Mouse (Mus musculus): ENCODE measurements at regions not wholly inside any gene's neighbourhood (a gene's known extent, or its start where the extent isn't known, plus 50 kb on each side); places are given as distances from the start of the nearest gene placed in this dataset.

GRCm38 (mm10) chr3:147164931-147165330 is 312.8 kb downstream of the Ttll7 start:
- Histone ChIP-seq H3K27me3 (replicated peaks) (no peaks in the 10 kb centered on the region), H3K36me3 (replicated peaks; ENCODE audit: low read length) (no peaks in the 10 kb centered on the region), H3K4me1 (no peaks in the 10 kb centered on the region), H3K4me3 (replicated peaks) (no peak overlapping the region), H3K9me3 (peaks cover 31% of the 10 kb centered on the region)
- TF ChIP-seq GATA1 (IDR thresholded peaks at IDR 0.05; ENCODE audit: borderline replicate concordance, low read length) (no peak), FLI1 (IDR thresholded peaks at IDR 0.05; ENCODE audit: low read length) (no peak)

GRCm38 (mm10) chr3:147166555-147166954 is 314.4 kb downstream of the Ttll7 start:
- H3K9me3 ChIP-seq = peaks cover 28% of the 10 kb centered on the region
- no peak for TF ChIP-seq GATA1 (IDR thresholded peaks at IDR 0.05; ENCODE audit: borderline replicate concordance, low read length)
- no peak for TF ChIP-seq FLI1 (IDR thresholded peaks at IDR 0.05; ENCODE audit: low read length)
- H3K4me1 ChIP-seq = no peaks in the 10 kb centered on the region
- H3K4me3 ChIP-seq (replicated peaks) = no peak overlapping the region
- H3K27me3 ChIP-seq (replicated peaks) = no peaks in the 10 kb centered on the region
- no peaks in the 10 kb centered on the region for H3K36me3 ChIP-seq (replicated peaks; ENCODE audit: low read length)

- Histone ChIP-seq H3K9me3 (peaks cover 22% of the 10 kb centered on the region), H3K27me3 (replicated peaks) (no peaks in the 10 kb centered on the region), H3K36me3 (replicated peaks; ENCODE audit: low read length) (no peaks in the 10 kb centered on the region), H3K4me3 (replicated peaks) (no peak overlapping the region), H3K4me1 (no peaks in the 10 kb centered on the region)
- TF ChIP-seq GATA1 (IDR thresholded peaks at IDR 0.05; ENCODE audit: borderline replicate concordance, low read length) = no peak
- no peak for TF ChIP-seq FLI1 (IDR thresholded peaks at IDR 0.05; ENCODE audit: low read length)
Measured at GRCm38 (mm10) chr3:147169215-147169614, 317.0 kb downstream of the Ttll7 start.

DNA sequence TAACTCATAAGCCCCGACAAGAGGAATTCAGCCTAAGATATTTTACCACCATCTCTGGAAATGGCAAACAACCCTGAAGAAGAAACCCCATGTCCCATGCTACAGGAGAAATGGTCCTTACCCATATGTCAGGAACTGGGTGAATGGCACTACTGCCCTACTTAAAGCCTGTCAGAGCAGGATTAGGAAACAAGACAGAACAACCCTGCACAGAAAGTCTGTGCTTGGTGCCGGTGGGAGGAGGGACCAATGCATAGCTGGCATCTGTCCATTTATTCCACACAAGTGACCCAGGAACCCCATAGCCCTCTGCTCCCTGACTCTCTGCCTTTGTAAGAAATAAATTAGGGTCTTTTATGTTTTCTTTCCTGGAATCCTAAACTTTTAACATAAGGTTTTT is 317.9 kb downstream of the Ttll7 start:
- H3K4me1 ChIP-seq = no peaks in the 10 kb centered on the region
- TF ChIP-seq GATA1 (IDR thresholded peaks at IDR 0.05; ENCODE audit: borderline replicate concordance, low read length) (no peak), FLI1 (IDR thresholded peaks at IDR 0.05; ENCODE audit: low read length) (no peak)
- no peaks in the 10 kb centered on the region for H3K27me3 ChIP-seq (replicated peaks)
- no peaks in the 10 kb centered on the region for H3K36me3 ChIP-seq (replicated peaks; ENCODE audit: low read length)
- H3K9me3 ChIP-seq = peaks cover 22% of the 10 kb centered on the region
- H3K4me3 ChIP-seq (replicated peaks) = no peak overlapping the region

DNA sequence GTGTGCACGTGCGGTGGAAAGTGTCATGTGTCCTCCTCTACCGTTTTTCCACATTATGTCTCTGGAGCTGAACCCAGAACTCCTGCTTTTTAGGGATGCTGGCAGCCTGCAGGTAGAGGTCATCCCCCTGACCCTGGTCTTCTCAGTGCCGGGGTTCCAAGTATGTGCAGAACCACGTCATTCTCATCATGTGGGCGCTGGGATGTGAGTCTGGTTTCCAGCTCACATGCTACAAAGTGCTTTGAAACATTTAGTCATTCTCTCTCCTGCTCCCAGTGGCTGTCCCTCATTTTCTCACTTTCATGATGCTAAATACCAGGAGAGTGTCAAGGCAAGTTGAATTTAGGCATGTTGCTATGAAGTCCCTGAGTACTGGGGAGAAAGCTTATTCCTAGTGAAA is 326.6 kb downstream of the Ttll7 start:
- H3K27me3 ChIP-seq (replicated peaks) = no peaks in the 10 kb centered on the region
- peaks cover 59% of the 10 kb centered on the region for H3K9me3 ChIP-seq
- TF ChIP-seq GATA1 (IDR thresholded peaks at IDR 0.05; ENCODE audit: borderline replicate concordance, low read length) (no peak), FLI1 (IDR thresholded peaks at IDR 0.05; ENCODE audit: low read length) (no peak)
- no peak overlapping the region for H3K4me3 ChIP-seq (replicated peaks)
- H3K36me3 ChIP-seq (replicated peaks; ENCODE audit: low read length) = no peaks in the 10 kb centered on the region
- H3K4me1 ChIP-seq = no peaks in the 10 kb centered on the region

DNA sequence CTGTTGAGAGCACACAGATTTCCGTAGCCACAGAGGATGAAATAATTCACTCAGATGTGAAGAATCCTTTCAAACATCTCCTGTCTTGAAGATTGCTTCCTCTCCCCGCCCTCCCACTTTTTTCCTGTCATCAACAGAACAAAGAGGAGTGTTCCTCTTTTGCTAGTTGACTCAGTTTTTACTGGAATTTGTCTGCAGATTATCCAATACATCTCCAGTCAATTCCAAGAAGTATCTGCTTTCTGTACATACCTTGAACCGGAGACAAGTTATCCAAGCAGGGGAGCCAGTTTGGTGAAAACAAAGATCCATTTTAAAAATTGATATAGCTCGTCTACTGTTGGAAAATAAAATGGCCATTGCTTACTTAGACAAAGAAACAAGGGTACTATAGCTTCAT is 328.5 kb downstream of the Ttll7 start:
- Histone ChIP-seq H3K9me3 (peaks cover 69% of the 10 kb centered on the region), H3K4me1 (no peaks in the 10 kb centered on the region), H3K4me3 (replicated peaks) (no peak overlapping the region), H3K36me3 (replicated peaks; ENCODE audit: low read length) (no peaks in the 10 kb centered on the region), H3K27me3 (replicated peaks) (no peaks in the 10 kb centered on the region)
- TF ChIP-seq GATA1 (IDR thresholded peaks at IDR 0.05; ENCODE audit: borderline replicate concordance, low read length) = no peak
- no peak for TF ChIP-seq FLI1 (IDR thresholded peaks at IDR 0.05; ENCODE audit: low read length)

GRCm38 (mm10) chr3:147181501-147182365 is 329.6 kb downstream of the Ttll7 start:
- H3K36me3 ChIP-seq (replicated peaks; ENCODE audit: low read length) = no peaks in the 10 kb centered on the region
- no peaks in the 10 kb centered on the region for H3K4me1 ChIP-seq

GRCm38 (mm10) chr3:147182366-147182875 is 330.3 kb downstream of the Ttll7 start:
- TF ChIP-seq GATA1 (IDR thresholded peaks at IDR 0.05; ENCODE audit: borderline replicate concordance, low read length) (no peak), FLI1 (IDR thresholded peaks at IDR 0.05; ENCODE audit: low read length) (no peak)
- Histone ChIP-seq H3K27me3 (replicated peaks) (no peaks in the 10 kb centered on the region), H3K4me3 (replicated peaks) (peak overlapping the region; percentile 80), H3K9me3 (peaks cover 61% of the 10 kb centered on the region), H3K36me3 (replicated peaks; ENCODE audit: low read length) (no peaks in the 10 kb centered on the region), H3K4me1 (no peaks in the 10 kb centered on the region)

More at GRCm38 (mm10) chr3:147181501-147182365, 329.6 kb downstream of the Ttll7 start:
- no peaks in the 10 kb centered on the region for H3K27me3 ChIP-seq (replicated peaks)
- no peak for TF ChIP-seq GATA1 (IDR thresholded peaks at IDR 0.05; ENCODE audit: borderline replicate concordance, low read length)
- no peak for TF ChIP-seq FLI1 (IDR thresholded peaks at IDR 0.05; ENCODE audit: low read length)
- H3K4me3 ChIP-seq (replicated peaks) = no peak overlapping the region
- peaks cover 62% of the 10 kb centered on the region for H3K9me3 ChIP-seq

DNA sequence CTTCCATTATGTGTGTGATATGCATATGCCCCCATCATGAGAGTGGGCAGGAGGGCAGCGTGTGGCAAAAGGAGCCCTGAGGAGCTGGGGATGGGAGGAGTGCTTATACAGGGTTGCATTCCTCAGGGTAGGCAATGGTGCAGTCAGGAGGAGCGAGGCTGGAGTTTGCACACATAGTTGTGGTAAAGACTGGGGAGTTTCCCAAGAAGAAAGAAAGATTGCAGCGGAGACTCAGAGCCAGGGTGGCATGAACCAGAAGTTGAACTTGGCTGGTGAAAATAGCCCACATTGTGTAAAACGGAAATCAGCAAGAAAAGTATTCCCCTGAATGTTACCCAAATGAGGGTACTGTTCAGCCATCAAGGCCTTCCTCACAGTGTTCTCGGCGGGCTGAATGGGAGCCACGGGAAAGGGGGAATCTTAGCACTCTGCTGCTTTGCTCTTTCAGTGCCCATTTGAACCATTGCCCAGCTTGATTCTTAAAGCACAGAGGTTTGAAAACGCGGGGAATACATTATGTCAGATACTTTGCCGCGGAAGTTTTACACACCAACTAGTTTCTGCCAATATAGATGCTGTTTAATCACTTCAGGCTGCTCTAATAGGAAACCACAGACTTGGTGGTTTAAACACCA is 331.6 kb downstream of the Ttll7 start:
- H3K27me3 ChIP-seq (replicated peaks) = no peaks in the 10 kb centered on the region
- TF ChIP-seq GATA1 (IDR thresholded peaks at IDR 0.05; ENCODE audit: borderline replicate concordance, low read length) (no peak), FLI1 (IDR thresholded peaks at IDR 0.05; ENCODE audit: low read length) (no peak)
- H3K4me3 ChIP-seq (replicated peaks) = no peak overlapping the region
- no peaks in the 10 kb centered on the region for H3K36me3 ChIP-seq (replicated peaks; ENCODE audit: low read length)
- H3K9me3 ChIP-seq = peaks cover 51% of the 10 kb centered on the region
- no peaks in the 10 kb centered on the region for H3K4me1 ChIP-seq

- H3K36me3 ChIP-seq (replicated peaks; ENCODE audit: low read length) = no peaks in the 10 kb centered on the region
- TF ChIP-seq GATA1 (IDR thresholded peaks at IDR 0.05; ENCODE audit: borderline replicate concordance, low read length) (no peak), FLI1 (IDR thresholded peaks at IDR 0.05; ENCODE audit: low read length) (no peak)
- H3K27me3 ChIP-seq (replicated peaks) = no peaks in the 10 kb centered on the region
- no peak overlapping the region for H3K4me3 ChIP-seq (replicated peaks)
- peaks cover 26% of the 10 kb centered on the region for H3K9me3 ChIP-seq
- H3K4me1 ChIP-seq = no peaks in the 10 kb centered on the region
Measured at GRCm38 (mm10) chr3:147189737-147190136, 337.6 kb downstream of the Ttll7 start.

Measured in megakaryocyte, embryonic 14.5 days (primary cell).